Mouse (Mus musculus) spleen, postnatal 14 days (tissue): ENCODE results near the gene Cpeb2.

Experiments
- DNase-seq, 2 experiments: peaks; one replicate each; pipeline ENCODE4 v3.0.0; 2021 to 2022; ENCODE audit warnings: low spot score in 2 of 2

The Cpeb2 gene

GRCm38 (mm10) chr5:43232480-43233315 lies at the start of gene Cpeb2:
TSS of gene Cpeb2 (plus strand) at chr5:43233170.
- peak; percentile 70 to 76 for DNase-seq

GRCm38 (mm10) chr5:43183556-43183955 lies 49.4 kb upstream of the Cpeb2 start:
- DNase-seq, result no peak

GRCm38 (mm10) chr5:43184834-43185233 lies 48.1 kb upstream of the Cpeb2 start:
- no peak for DNase-seq

- DNase-seq, result no peak
Observed at GRCm38 (mm10) chr5:43185478-43185877, 47.5 kb upstream of the Cpeb2 start.

GRCm38 (mm10) chr5:43200686-43201085 lies 32.3 kb upstream of the Cpeb2 start:
- no peak for DNase-seq

GRCm38 (mm10) chr5:43206495-43207053 lies 26.4 kb upstream of the Cpeb2 start:
- no peak for DNase-seq

- no peak for DNase-seq
Observed at GRCm38 (mm10) chr5:43217468-43217867, 15.5 kb upstream of the Cpeb2 start.

GRCm38 (mm10) chr5:43217987-43218846 lies 14.8 kb upstream of the Cpeb2 start:
- DNase-seq, result no peak

GRCm38 (mm10) chr5:43218847-43219132 lies 14.2 kb upstream of the Cpeb2 start:
- DNase-seq, result no peak

GRCm38 (mm10) chr5:43223359-43223758 lies 9.6 kb upstream of the Cpeb2 start:
- DNase-seq, result no peak

GRCm38 (mm10) chr5:43224245-43224644 lies 8.7 kb upstream of the Cpeb2 start:
- DNase-seq, result no peak

- DNase-seq, result no peak
Observed at GRCm38 (mm10) chr5:43226160-43226559, 6.8 kb upstream of the Cpeb2 start.

- no peak for DNase-seq
Observed at GRCm38 (mm10) chr5:43227607-43228006, 5.4 kb upstream of the Cpeb2 start.

GRCm38 (mm10) chr5:43231061-43231460 lies 1.9 kb upstream of the Cpeb2 start:
- no peak for DNase-seq

- no peak for DNase-seq
Observed at GRCm38 (mm10) chr5:43232149-43232479, 856 bp upstream of the Cpeb2 start.

GRCm38 (mm10) chr5:43233316-43234181 lies 579 bp downstream of the Cpeb2 start:
- peak; percentile 52 to 56 for DNase-seq

GRCm38 (mm10) chr5:43234321-43235185 lies 1.6 kb downstream of the Cpeb2 start:
- peak in 1 of 2 experiments; percentile 15 for DNase-seq

- peak; percentile 12 to 17 for DNase-seq
Observed at GRCm38 (mm10) chr5:43235186-43235785, 2.3 kb downstream of the Cpeb2 start.

- DNase-seq, result no peak
Observed at GRCm38 (mm10) chr5:43235997-43236396, 3.0 kb downstream of the Cpeb2 start.

GRCm38 (mm10) chr5:43236476-43236875 lies 3.5 kb downstream of the Cpeb2 start:
- no peak for DNase-seq
